ENCODE assay signal across 23 mouse cellular contexts in the genomic region with DNA sequence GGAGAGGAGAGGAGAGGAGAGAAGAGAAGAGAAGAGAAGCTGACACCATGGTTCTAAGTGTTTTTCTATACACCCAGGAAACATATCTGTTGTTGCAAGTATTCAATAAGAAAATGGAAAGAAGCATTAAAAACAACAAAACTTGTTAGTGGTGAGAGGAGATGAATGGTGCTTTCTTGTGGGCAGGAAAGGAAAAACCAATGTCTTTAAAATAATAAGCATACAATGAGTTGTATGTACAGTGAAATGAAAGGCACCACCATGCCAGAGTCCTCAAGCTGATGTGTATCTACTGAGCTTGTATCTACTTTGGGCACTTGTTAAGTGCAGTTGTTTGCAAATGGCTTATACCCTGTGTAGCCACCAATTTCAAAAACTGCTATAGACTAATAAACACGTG. TPM values are rescaled to one million over a fixed set of nuclear protein-coding genes. Genes with fewer than 3 reads are reported as not detected.
DNase-seq lines count a peak whose midpoint lies in the region; ATAC-seq and TF ChIP-seq lines count a peak whose summit lies in the region.
"Had no signal": no experiment of that assay in that cellular context is flagged by ENCODE, and none has a peak within 500 bp of the region (broad histone marks: within the 10 kb centered on the region; RNA-seq: fewer than 3 reads in every experiment).

No protein-coding gene starts in this region.

- H3K9me3 ChIP-seq in liver, embryonic 12.5 days (replicated peaks): no peaks in the 10 kb centered on the region
- no peaks in the 10 kb centered on the region for H3K9me3 ChIP-seq in liver, postnatal 0 days (ENCODE audit: low read length)
- H3K9me3 ChIP-seq in liver, embryonic 15.5 days (replicated peaks): no peaks in the 10 kb centered on the region
- no peaks in the 10 kb centered on the region for H3K9me3 ChIP-seq in liver, embryonic 11.5 days (ENCODE audit: control insufficient read depth, low read length)
- H3K9me3 ChIP-seq: embryonic facial prominence, embryonic 13.5 days; embryonic facial prominence, embryonic 15.5 days; forebrain, embryonic 10.5 days; forebrain, embryonic 12.5 days had no signal

- no peak for DNase-seq in liver, postnatal 0 days
- DNase-seq in liver, embryonic 11.5 days (ENCODE audit: low spot score): no peak
- no peak for DNase-seq in retina, postnatal 1 day
- DNase-seq: adrenal gland, adult 2 months; adrenal gland, postnatal 10 days; adrenal gland, postnatal 25 days; B cell, adult 2 months; cerebellum, adult 11 months; cerebellum, adult 18-20 months; cerebellum, adult 8-10 months; cerebellum, adult 9-11 months; cerebellum, postnatal 14 days; cerebellum, postnatal 36 days; embryo, embryonic 11 days had no signal

- H3K36me3 ChIP-seq in liver, embryonic 12.5 days: no peaks in the 10 kb centered on the region
- H3K36me3 ChIP-seq in liver, postnatal 0 days (replicated peaks; ENCODE audit: insufficient read depth, low read length): no peaks in the 10 kb centered on the region
- no peaks in the 10 kb centered on the region for H3K36me3 ChIP-seq in liver, embryonic 15.5 days (replicated peaks)
- H3K36me3 ChIP-seq in liver, embryonic 11.5 days (ENCODE audit: control insufficient read depth, insufficient read depth, low read length): no peaks in the 10 kb centered on the region
- H3K36me3 ChIP-seq: embryonic facial prominence, embryonic 13.5 days; embryonic facial prominence, embryonic 15.5 days; forebrain, embryonic 10.5 days; forebrain, embryonic 12.5 days had no signal

- no peaks in the 10 kb centered on the region for H3K27me3 ChIP-seq in liver, embryonic 12.5 days (replicated peaks)
- no peaks in the 10 kb centered on the region for H3K27me3 ChIP-seq in liver, postnatal 0 days (ENCODE audit: insufficient read depth, low read length)
- H3K27me3 ChIP-seq in liver, embryonic 15.5 days: no peaks in the 10 kb centered on the region
- H3K27me3 ChIP-seq in liver, embryonic 11.5 days (replicated peaks; ENCODE audit: control insufficient read depth, insufficient read depth, low read length): no peaks in the 10 kb centered on the region
- H3K27me3 ChIP-seq: embryonic facial prominence, embryonic 13.5 days; embryonic facial prominence, embryonic 15.5 days; forebrain, embryonic 12.5 days had no signal

- TF ChIP-seq CTCF in liver, postnatal 0 days (IDR thresholded peaks at IDR 0.05; ENCODE audit: low read depth): no peak

- WGBS in liver, embryonic 12.5 days (ENCODE audit: insufficient replicate concordance): 36% methylated on average over 1 of the region's 1 CpGs
- 50% methylated on average over 1 of the region's 1 CpGs for WGBS in liver, postnatal 0 days (ENCODE audit: insufficient replicate concordance)
- WGBS in liver, embryonic 15.5 days (ENCODE audit: insufficient replicate concordance): 38% methylated on average over 1 of the region's 1 CpGs
- WGBS in liver, embryonic 11.5 days: 52% methylated on average over 1 of the region's 1 CpGs

- H3K9ac ChIP-seq in liver, embryonic 12.5 days: no peak overlapping the region
- no peak overlapping the region for H3K9ac ChIP-seq in liver, postnatal 0 days (replicated peaks)
- H3K9ac ChIP-seq in liver, embryonic 15.5 days: no peak overlapping the region
- no peak overlapping the region for H3K9ac ChIP-seq in liver, embryonic 11.5 days (ENCODE audit: low read depth, low read length)
- H3K9ac ChIP-seq: embryonic facial prominence, embryonic 13.5 days; embryonic facial prominence, embryonic 15.5 days; forebrain, embryonic 12.5 days had no signal

- peaks cover 80% of the 10 kb centered on the region for H3K4me1 ChIP-seq in liver, embryonic 12.5 days
- peaks cover 38% of the 10 kb centered on the region for H3K4me1 ChIP-seq in liver, postnatal 0 days (ENCODE audit: insufficient read depth)
- peaks cover 67% of the 10 kb centered on the region for H3K4me1 ChIP-seq in liver, embryonic 15.5 days (replicated peaks)
- H3K4me1 ChIP-seq in liver, embryonic 11.5 days (replicated peaks; ENCODE audit: control insufficient read depth, insufficient read depth, low read length): peaks cover 25% of the 10 kb centered on the region
- H3K4me1 ChIP-seq: embryonic facial prominence, embryonic 13.5 days; embryonic facial prominence, embryonic 15.5 days; forebrain, embryonic 10.5 days; forebrain, embryonic 12.5 days had no signal

- H3K4me2 ChIP-seq in liver, embryonic 12.5 days: no peak overlapping the region
- no peak overlapping the region for H3K4me2 ChIP-seq in liver, postnatal 0 days (ENCODE audit: low read depth, low read length)
- no peak overlapping the region for H3K4me2 ChIP-seq in liver, embryonic 15.5 days
- H3K4me2 ChIP-seq in liver, embryonic 11.5 days: no peak overlapping the region
- H3K4me2 ChIP-seq: embryonic facial prominence, embryonic 13.5 days; embryonic facial prominence, embryonic 15.5 days; forebrain, embryonic 12.5 days had no signal

- no peak for TF ChIP-seq EP300 in liver, postnatal 0 days (IDR thresholded peaks at IDR 0.05; ENCODE audit: low read depth)

- H3K27ac ChIP-seq in liver, embryonic 12.5 days: 0 out of 2 replicates have a peak overlapping the region, but pooled peaks have one; percentile 29
- no peak overlapping the region for H3K27ac ChIP-seq in liver, postnatal 0 days (ENCODE audit: low read depth)
- peak overlapping the region; percentile 58; the same call in 1 of the 2 replicates for H3K27ac ChIP-seq in liver, embryonic 15.5 days (replicated peaks)
- H3K27ac ChIP-seq in liver, embryonic 11.5 days (ENCODE audit: low read depth, low read length): no peak overlapping the region
- H3K27ac ChIP-seq: embryonic facial prominence, embryonic 13.5 days; embryonic facial prominence, embryonic 15.5 days; forebrain, embryonic 10.5 days; forebrain, embryonic 12.5 days had no signal

- no peak overlapping the region for H3K4me3 ChIP-seq in liver, embryonic 12.5 days
- H3K4me3 ChIP-seq in liver, postnatal 0 days (ENCODE audit: low read depth, low read length): no peak overlapping the region
- no peak overlapping the region for H3K4me3 ChIP-seq in liver, embryonic 15.5 days (replicated peaks)
- no peak overlapping the region for H3K4me3 ChIP-seq in liver, embryonic 11.5 days (ENCODE audit: low read depth, low read length)
- H3K4me3 ChIP-seq: embryonic facial prominence, embryonic 13.5 days; embryonic facial prominence, embryonic 15.5 days; erythroblast, embryonic 14.5 days; forebrain, embryonic 10.5 days; forebrain, embryonic 12.5 days had no signal

- ATAC-seq in liver, embryonic 12.5 days: no peak
- no peak for ATAC-seq in liver, postnatal 0 days
- no peak for ATAC-seq in liver, embryonic 15.5 days (ENCODE audit: insufficient read depth)
- no peak for ATAC-seq in liver, embryonic 11.5 days (replicated peaks; ENCODE audit: low FRiP score)
- ATAC-seq: forebrain, embryonic 14.5 days; forebrain, embryonic 16.5 days had no signal

RNA-seq across cellular contexts. Expression of a gene that starts 7.7 kb away (rescaled TPM):
- polyA plus RNA-seq in liver, embryonic 12.5 days (2016; fragmentation: Nextera tagmentation; extraction: Ambion mirVana): 53.9 and 57.4 TPM in 2 replicates
- polyA plus RNA-seq in liver, postnatal 0 days (2015; fragmentation: Nextera tagmentation; extraction: Ambion mirVana): 23.2 and 25.3 TPM in 2 replicates
- 29.0 and 30.1 TPM in 2 replicates for polyA plus RNA-seq in liver, embryonic 15.5 days (2015; fragmentation: Nextera tagmentation; extraction: Ambion mirVana)
- polyA plus RNA-seq in liver, embryonic 11.5 days (2014; fragmentation: Nextera tagmentation; extraction: Ambion mirVana): 52.2 and 54.7 TPM in 2 replicates

Comparison
In these comparisons a context has a peak if more than half of its experiments do, and no peak if none do; other contexts are left out.
1. H3K27ac ChIP-seq: peak in liver, embryonic 12.5 days (single experiment) and liver, embryonic 15.5 days (single experiment); none in liver, postnatal 0 days (single experiment) and liver, embryonic 11.5 days (single experiment).